Mouse (Mus musculus) ES-Bruce4 (cell line): ENCODE data around the gene Mamstr. TPM values are rescaled to one million over a fixed set of nuclear protein-coding genes. Genes with fewer than 3 reads are reported as not detected.
A peak's percentile ranks its signal among the peaks of the same experiment; 100 is the strongest.

Source experiments
- H3K27ac ChIP-seq: 2 replicates; pipeline ENCODE4 v1.5.1; 2012; ENCODE audit warnings: low read length, inconsistent platforms; ENCODE audit not compliant: insufficient read depth
- H3K27me3 ChIP-seq: 2 replicates; pipeline ENCODE4 v1.6.1; 2012; ENCODE audit warnings: mild to moderate bottlenecking, low read length, inconsistent platforms; ENCODE audit not compliant: control insufficient read depth, poor library complexity, insufficient read depth, severe bottlenecking
- H3K36me3 ChIP-seq: 2 replicates; pipeline ENCODE4 v1.6.1; 2012; ENCODE audit warnings: inconsistent platforms, mild to moderate bottlenecking, low read length, moderate library complexity; ENCODE audit not compliant: control insufficient read depth, poor library complexity, insufficient read depth, severe bottlenecking
- H3K4me1 ChIP-seq: one replicate; pipeline ENCODE4 v1.8.1; 2011; ENCODE audit warnings: low read length; ENCODE audit not compliant: control insufficient read depth, insufficient read depth
- H3K4me3 ChIP-seq: 2 replicates; pipeline ENCODE4 v1.5.1; 2011; ENCODE audit warnings: low read depth, mild to moderate bottlenecking, low read length
- H3K9ac ChIP-seq: 2 replicates; pipeline ENCODE4 v1.6.1; 2012; ENCODE audit warnings: low read depth, mild to moderate bottlenecking, inconsistent platforms; ENCODE audit not compliant: poor library complexity, severe bottlenecking
- H3K9me3 ChIP-seq: replicated peaks from 2 replicates; pipeline ENCODE4 v1.6.1; 2012; ENCODE audit warnings: mild to moderate bottlenecking, low read length, inconsistent platforms; ENCODE audit not compliant: control insufficient read depth, poor library complexity, insufficient read depth, severe bottlenecking
- CTCF ChIP-seq: IDR thresholded peaks from one replicate; pipeline ENCODE4 v1.8.1; 2011; ENCODE audit warnings: low read depth, low read length
- EP300 ChIP-seq: IDR thresholded peaks from 2 replicates; pipeline ENCODE4 v1.6.1; 2011; ENCODE audit warnings: low read depth, low read length; ENCODE audit not compliant: insufficient read depth
- POLR2A ChIP-seq: IDR thresholded peaks from one replicate; pipeline ENCODE4 v1.8.1; 2011; ENCODE audit warnings: low read length; ENCODE audit not compliant: insufficient read depth
- polyA plus RNA-seq: library from polyadenylated mRNA; stranded (reverse); fragments of >200 nt; gene quantifications from 2 replicates; pipeline ENCODE4 v1.2.4, GENCODE M21; 2011; ENCODE audit warnings: low read depth; ENCODE audit not compliant: missing spikeins, insufficient read depth, insufficient read length

Mamstr gene
- polyA plus RNA-seq, 1 experiment, result 4.1 TPM

GRCm38 (mm10) chr7:45677627-45678295 is 38.0 kb downstream of the Mamstr start:
- H3K4me1 ChIP-seq, result no peaks in the 10 kb centered on the region

GRCm38 (mm10) chr7:45678513-45678912 is 38.7 kb downstream of the Mamstr start:
- Histone ChIP-seq H3K36me3 (no peaks in the 10 kb centered on the region), H3K4me1 (no peaks in the 10 kb centered on the region), H3K4me3 (no peak overlapping the region), H3K27me3 (no peaks in the 10 kb centered on the region), H3K9me3 (no peaks in the 10 kb centered on the region), H3K27ac (no peak overlapping the region), H3K9ac (no peak overlapping the region)
- no peak for TF ChIP-seq POLR2A
- TF ChIP-seq EP300, result no peak
- no peak for TF ChIP-seq CTCF

More at GRCm38 (mm10) chr7:45677627-45678295, 38.0 kb downstream of the Mamstr start:
- H3K27me3 ChIP-seq, result no peaks in the 10 kb centered on the region
- no peaks in the 10 kb centered on the region for H3K36me3 ChIP-seq
- no peak overlapping the region for H3K4me3 ChIP-seq
- TF ChIP-seq EP300 (no peak), POLR2A (no peak), CTCF (no peak)
- no peak overlapping the region for H3K9ac ChIP-seq
- H3K27ac ChIP-seq, result no peak overlapping the region
- no peaks in the 10 kb centered on the region for H3K9me3 ChIP-seq

GRCm38 (mm10) chr7:45679966-45680621 is 40.3 kb downstream of the Mamstr start:
- no peaks in the 10 kb centered on the region for H3K9me3 ChIP-seq
- no peak for TF ChIP-seq CTCF
- no peak for TF ChIP-seq EP300
- TF ChIP-seq POLR2A, result no peak
- H3K9ac ChIP-seq, result no peak overlapping the region
- H3K4me3 ChIP-seq, result no peak overlapping the region
- H3K4me1 ChIP-seq, result no peaks in the 10 kb centered on the region
- H3K36me3 ChIP-seq, result no peaks in the 10 kb centered on the region
- no peaks in the 10 kb centered on the region for H3K27me3 ChIP-seq
- H3K27ac ChIP-seq, result no peak overlapping the region

- no peak overlapping the region for H3K27ac ChIP-seq
- H3K9ac ChIP-seq, result no peak overlapping the region
- no peaks in the 10 kb centered on the region for H3K36me3 ChIP-seq
- H3K4me3 ChIP-seq, result no peak overlapping the region
- H3K9me3 ChIP-seq, result no peaks in the 10 kb centered on the region
- TF ChIP-seq POLR2A (no peak), CTCF (no peak), EP300 (no peak)
- no peaks in the 10 kb centered on the region for H3K27me3 ChIP-seq
- no peaks in the 10 kb centered on the region for H3K4me1 ChIP-seq
These were observed 41.4 kb downstream of the Mamstr start for GRCm38 (mm10) chr7:45681046-45681736.

GRCm38 (mm10) chr7:45682144-45683126 is 42.7 kb downstream of the Mamstr start:
- H3K9ac ChIP-seq, result peak overlapping the region; percentile 19
- H3K36me3 ChIP-seq, result no peaks in the 10 kb centered on the region
- H3K4me1 ChIP-seq, result no peaks in the 10 kb centered on the region
- no peaks in the 10 kb centered on the region for H3K9me3 ChIP-seq
- H3K27me3 ChIP-seq, result no peaks in the 10 kb centered on the region
- H3K27ac ChIP-seq, result 0 out of 2 replicates have a peak overlapping the region, but pooled peaks have one; percentile 3
- peak overlapping the region; percentile 48 for H3K4me3 ChIP-seq
- TF ChIP-seq POLR2A, result no peak
- peak; percentile 100 for TF ChIP-seq CTCF
- TF ChIP-seq EP300, result peak; percentile 70; the same call in 1 of the 2 replicates
